Comparison of ENCODE assay signal across 17 mouse cellular contexts in the genomic region with DNA sequence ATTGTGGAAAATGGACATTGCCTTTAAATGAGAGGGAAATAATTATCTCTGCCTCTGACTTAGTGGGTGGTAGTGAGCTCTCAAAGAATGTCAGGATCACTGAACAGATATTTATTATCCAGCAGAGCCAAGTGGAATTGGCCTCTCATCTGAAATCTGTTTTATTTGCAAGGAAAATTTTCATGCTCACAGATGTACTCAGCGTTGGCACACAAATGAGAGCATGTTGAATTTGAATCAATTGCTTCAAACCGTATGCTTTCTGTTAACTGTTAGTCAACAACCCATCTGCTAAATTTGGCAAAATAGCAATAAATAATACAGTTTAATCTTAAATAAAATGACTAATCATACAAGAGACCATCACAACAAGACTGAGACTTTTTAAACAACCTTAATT.
DNase-seq lines count a peak whose midpoint lies in the region; ATAC-seq and TF ChIP-seq lines count a peak whose summit lies in the region.
"Had no signal": no experiment of that assay in that cellular context is flagged by ENCODE, and none has a peak within 500 bp of the region (broad histone marks: within the 10 kb centered on the region; RNA-seq: fewer than 3 reads in every experiment).

No protein-coding gene starts in this region.

- ATAC-seq in hindbrain, postnatal 0 days, result no peak
- no peak for ATAC-seq in hindbrain, embryonic 16.5 days
- peak; percentile 71 for ATAC-seq in forebrain, postnatal 0 days
- ATAC-seq: activated CD4-positive, CD25-positive, alpha-beta regulatory T cell, adult 4 months; inflammation-experienced regulatory T-cells, adult 6 months had no signal

- H3K4me3 ChIP-seq in hindbrain, postnatal 0 days (ENCODE audit: low read length), result no peak overlapping the region
- H3K4me3 ChIP-seq in hindbrain, embryonic 16.5 days (ENCODE audit: low read length), result no peak overlapping the region
- H3K4me3 ChIP-seq in forebrain, postnatal 0 days (ENCODE audit: low read depth, low read length), result no peak overlapping the region
- H3K4me3 ChIP-seq in thymus, adult 2 months (ENCODE audit: control insufficient read depth, insufficient read depth, low read length), result no peak overlapping the region
- H3K4me3 ChIP-seq: hindbrain, embryonic 12.5 days had no signal

- TF ChIP-seq CTCF in hindbrain, postnatal 0 days (IDR thresholded peaks at IDR 0.05; ENCODE audit: low read depth), result no peak
- TF ChIP-seq CTCF in brain, embryonic 14.5 days (IDR thresholded peaks at IDR 0.05; ENCODE audit: borderline replicate concordance, extremely low read depth, insufficient read depth, insufficient read length), result no peak
- TF ChIP-seq CTCF in forebrain, postnatal 0 days (IDR thresholded peaks at IDR 0.05; ENCODE audit: low read depth), result no peak
- no peak for TF ChIP-seq CTCF in thymus, adult 2 months (IDR thresholded peaks at IDR 0.05; ENCODE audit: borderline replicate concordance, control insufficient read depth, extremely low read depth, insufficient read depth, low read length, poor library complexity)

- no peak overlapping the region for H3K9ac ChIP-seq in hindbrain, postnatal 0 days (replicated peaks; ENCODE audit: low read length)
- no peak overlapping the region for H3K9ac ChIP-seq in hindbrain, embryonic 16.5 days (ENCODE audit: low read depth, low read length)
- no peak overlapping the region for H3K9ac ChIP-seq in forebrain, postnatal 0 days
- H3K9ac ChIP-seq: hindbrain, embryonic 12.5 days had no signal

- WGBS in hindbrain, postnatal 0 days, result 79% methylated on average over 2 of the region's 2 CpGs
- WGBS in hindbrain, embryonic 16.5 days, result 71% methylated on average over 2 of the region's 2 CpGs
- WGBS in forebrain, postnatal 0 days, result 42% methylated on average over 2 of the region's 2 CpGs
- 94% methylated on average over 2 of the region's 2 CpGs for WGBS in thymus, adult 2 months

- peak; percentile 4 for DNase-seq in hindbrain, postnatal 0 days (ENCODE audit: low spot score)
- DNase-seq in brain, embryonic 14.5 days (ENCODE audit: low read depth), result peak; percentile 80
- DNase-seq in forebrain, postnatal 0 days, result peak; percentile 59
- DNase-seq in layer of hippocampus, postnatal 10 days (ENCODE audit: low spot score in 2 of 2), result peak; percentile 3 to 12
- DNase-seq in thymus, adult 2 months, result no peak
- no peak for DNase-seq in B cell, adult 2 months
- DNase-seq: adrenal gland, adult 8-10 months; cerebellum, adult 9-10 months; kidney, adult 18-20 months; lung, postnatal 36 days; midbrain, embryonic 14.5 days; thymus, postnatal 36 days had no signal

- H3K27me3 ChIP-seq in hindbrain, postnatal 0 days (ENCODE audit: insufficient read depth, low read length), result no peaks in the 10 kb centered on the region
- no peaks in the 10 kb centered on the region for H3K27me3 ChIP-seq in hindbrain, embryonic 16.5 days (replicated peaks; ENCODE audit: control insufficient read depth, insufficient read depth, low read length)
- no peaks in the 10 kb centered on the region for H3K27me3 ChIP-seq in forebrain, postnatal 0 days (ENCODE audit: insufficient read depth, low read length)
- no peaks in the 10 kb centered on the region for H3K27me3 ChIP-seq in thymus, adult 2 months (ENCODE audit: control insufficient read depth, insufficient read depth, low read length)
- H3K27me3 ChIP-seq: hindbrain, embryonic 12.5 days had no signal

- TF ChIP-seq POLR2A in brain, embryonic 14.5 days (IDR thresholded peaks at IDR 0.05; ENCODE audit: borderline replicate concordance, extremely low read depth, insufficient read depth, insufficient read length, poor library complexity, severe bottlenecking), result no peak
- TF ChIP-seq POLR2A in thymus, adult 2 months (IDR thresholded peaks at IDR 0.05; ENCODE audit: control insufficient read depth, extremely low read depth, insufficient read depth, low read length, poor library complexity), result no peak

- no peak overlapping the region for H3K4me2 ChIP-seq in hindbrain, postnatal 0 days (ENCODE audit: low read depth, low read length)
- H3K4me2 ChIP-seq in hindbrain, embryonic 16.5 days (ENCODE audit: low read length), result no peak overlapping the region
- no peak overlapping the region for H3K4me2 ChIP-seq in forebrain, postnatal 0 days (ENCODE audit: low read depth)
- H3K4me2 ChIP-seq: hindbrain, embryonic 12.5 days had no signal

- H3K4me1 ChIP-seq in hindbrain, postnatal 0 days (ENCODE audit: insufficient read depth, low read length), result no peaks in the 10 kb centered on the region
- no peaks in the 10 kb centered on the region for H3K4me1 ChIP-seq in hindbrain, embryonic 16.5 days (ENCODE audit: control insufficient read depth, insufficient read depth, low read depth, low read length)
- no peaks in the 10 kb centered on the region for H3K4me1 ChIP-seq in forebrain, postnatal 0 days (ENCODE audit: insufficient read depth)
- no peaks in the 10 kb centered on the region for H3K4me1 ChIP-seq in thymus, adult 2 months (replicated peaks; ENCODE audit: control insufficient read depth, insufficient read depth, low read length)
- H3K4me1 ChIP-seq: hindbrain, embryonic 12.5 days had no signal

- H3K27ac ChIP-seq in hindbrain, postnatal 0 days, result no peak overlapping the region
- no peak overlapping the region for H3K27ac ChIP-seq in hindbrain, embryonic 16.5 days (ENCODE audit: low read depth, low read length)
- H3K27ac ChIP-seq in forebrain, postnatal 0 days (ENCODE audit: low read depth, low read length), result no peak overlapping the region
- H3K27ac ChIP-seq in thymus, adult 2 months (ENCODE audit: control insufficient read depth, insufficient read depth, low read length), result no peak overlapping the region
- H3K27ac ChIP-seq: hindbrain, embryonic 12.5 days; kidney, postnatal 0 days had no signal

- no peaks in the 10 kb centered on the region for H3K36me3 ChIP-seq in hindbrain, postnatal 0 days (ENCODE audit: insufficient read depth, low read length)
- no peaks in the 10 kb centered on the region for H3K36me3 ChIP-seq in hindbrain, embryonic 16.5 days (ENCODE audit: control insufficient read depth, insufficient read depth, low read length)
- H3K36me3 ChIP-seq in forebrain, postnatal 0 days (ENCODE audit: insufficient read depth), result no peaks in the 10 kb centered on the region
- H3K36me3 ChIP-seq in thymus, adult 2 months (ENCODE audit: control insufficient read depth, insufficient read depth, low read length), result no peaks in the 10 kb centered on the region
- H3K36me3 ChIP-seq: hindbrain, embryonic 12.5 days had no signal

- H3K9me3 ChIP-seq in hindbrain, postnatal 0 days (ENCODE audit: low read length), result no peaks in the 10 kb centered on the region
- no peaks in the 10 kb centered on the region for H3K9me3 ChIP-seq in hindbrain, embryonic 16.5 days (ENCODE audit: control insufficient read depth, low read length)
- no peaks in the 10 kb centered on the region for H3K9me3 ChIP-seq in forebrain, postnatal 0 days (ENCODE audit: low read length)
- H3K9me3 ChIP-seq: hindbrain, embryonic 12.5 days had no signal

Comparison
In these comparisons a context has a peak if more than half of its experiments do, and no peak if none do; other contexts are left out.
1. DNase-seq: peak in hindbrain, postnatal 0 days (single experiment), brain, embryonic 14.5 days (single experiment), forebrain, postnatal 0 days (single experiment) and layer of hippocampus, postnatal 10 days (2 of 2); none in thymus, adult 2 months (single experiment) and B cell, adult 2 months (0 of 2).